Mouse (Mus musculus): Measurements from ENCODE around the gene Vars2. TPM values are rescaled to one million over a fixed set of nuclear protein-coding genes. Genes with fewer than 3 reads are reported as not detected.
A peak's percentile ranks its signal among the peaks of the same experiment; 100 is the strongest.

Vars2 gene
- 14.0 and 18.7 TPM in 2 replicates for polyA plus RNA-seq (2014; fragmentation: Nextera tagmentation; extraction: Ambion mirVana)

- Histone ChIP-seq H3K27me3 (ENCODE audit: control insufficient read depth, insufficient read depth, low read length) (no peaks in the 10 kb centered on the region), H3K9ac (replicated peaks; ENCODE audit: low read depth, low read length) (peak within 1 kb of the TSS; percentile 81), H3K4me1 (ENCODE audit: control insufficient read depth, insufficient read depth, low read length) (peaks cover 8% of the 10 kb centered on the region; the same call in 1 of the 2 replicates), H3K4me2 (replicated peaks; ENCODE audit: low read depth, low read length) (peak within 1 kb of the TSS; percentile 83), H3K27ac (ENCODE audit: low read length) (peak within 1 kb of the TSS; percentile 78), H3K4me3 (ENCODE audit: low read depth, low read length) (peak within 1 kb of the TSS; percentile 69), H3K36me3 (ENCODE audit: control insufficient read depth, insufficient read depth, low read length) (peaks cover 27% of the 10 kb centered on the region), H3K9me3 (ENCODE audit: control insufficient read depth, low read depth, low read length) (no peaks in the 10 kb centered on the region)
- peak; percentile 84 for ATAC-seq (ENCODE audit: insufficient number of reproducible peaks, insufficient read depth, low FRiP score, low read depth)
- WGBS = 0% methylated on average over 61 of the region's 61 CpGs
These were observed at the start of gene Vars2 for GRCm38 (mm10) chr17:35667334-35668065. TSS of gene Vars2 (minus strand) at chr17:35667592.

- Histone ChIP-seq H3K4me1 (ENCODE audit: control insufficient read depth, insufficient read depth, low read length) (peaks cover 10% of the 10 kb centered on the region; the same call in 1 of the 2 replicates), H3K27me3 (ENCODE audit: control insufficient read depth, insufficient read depth, low read length) (no peaks in the 10 kb centered on the region), H3K9me3 (ENCODE audit: control insufficient read depth, low read depth, low read length) (no peaks in the 10 kb centered on the region), H3K36me3 (ENCODE audit: control insufficient read depth, insufficient read depth, low read length) (no peaks in the 10 kb centered on the region), H3K9ac (replicated peaks; ENCODE audit: low read depth, low read length) (no peak overlapping the region), H3K4me3 (ENCODE audit: low read depth, low read length) (no peak overlapping the region), H3K4me2 (replicated peaks; ENCODE audit: low read depth, low read length) (no peak overlapping the region), H3K27ac (ENCODE audit: low read length) (no peak overlapping the region)
- 78% methylated on average over 6 of the region's 6 CpGs for WGBS
- ATAC-seq (ENCODE audit: insufficient number of reproducible peaks, insufficient read depth, low FRiP score, low read depth) = no peak
These were observed 49.7 kb upstream of the Vars2 start for GRCm38 (mm10) chr17:35717080-35717479.

DNA sequence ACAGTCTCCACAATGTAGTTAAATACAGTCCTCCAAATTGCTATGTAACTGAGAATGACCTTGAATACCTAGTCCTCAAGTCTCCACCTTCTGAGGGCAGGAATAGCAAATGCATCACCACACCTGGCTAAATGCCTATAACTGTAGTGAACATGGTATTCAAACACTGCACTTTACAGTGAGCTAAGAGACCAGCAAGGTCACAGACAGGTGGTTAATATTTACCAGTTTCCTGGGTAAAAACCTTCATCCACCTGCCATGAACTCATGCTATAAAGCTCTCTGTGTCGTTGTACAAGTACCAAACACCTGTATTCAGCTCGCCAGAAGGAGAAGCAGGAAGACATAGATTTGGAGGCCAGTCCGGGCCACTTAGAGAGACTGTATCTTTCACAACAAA, 48.7 kb upstream of the Vars2 start:
- no peak for ATAC-seq (ENCODE audit: insufficient number of reproducible peaks, insufficient read depth, low FRiP score, low read depth)
- 80% methylated on average over 3 of the region's 3 CpGs for WGBS
- Histone ChIP-seq H3K27ac (ENCODE audit: low read length) (no peak overlapping the region), H3K9ac (replicated peaks; ENCODE audit: low read depth, low read length) (no peak overlapping the region), H3K4me3 (ENCODE audit: low read depth, low read length) (no peak overlapping the region), H3K36me3 (ENCODE audit: control insufficient read depth, insufficient read depth, low read length) (no peaks in the 10 kb centered on the region), H3K4me1 (ENCODE audit: control insufficient read depth, insufficient read depth, low read length) (peaks cover 7% of the 10 kb centered on the region; the same call in 1 of the 2 replicates), H3K9me3 (ENCODE audit: control insufficient read depth, low read depth, low read length) (no peaks in the 10 kb centered on the region), H3K27me3 (ENCODE audit: control insufficient read depth, insufficient read depth, low read length) (no peaks in the 10 kb centered on the region), H3K4me2 (replicated peaks; ENCODE audit: low read depth, low read length) (no peak overlapping the region)

GRCm38 (mm10) chr17:35710705-35711347, 43.4 kb upstream of the Vars2 start:
- ATAC-seq (ENCODE audit: insufficient number of reproducible peaks, insufficient read depth, low FRiP score, low read depth) = peak; percentile 42; the same call in 1 of the 2 replicates
- peaks cover 13% of the 10 kb centered on the region for H3K4me1 ChIP-seq (ENCODE audit: control insufficient read depth, insufficient read depth, low read length)
- H3K27me3 ChIP-seq (ENCODE audit: control insufficient read depth, insufficient read depth, low read length) = no peaks in the 10 kb centered on the region
- H3K4me3 ChIP-seq (ENCODE audit: low read depth, low read length) = no peak overlapping the region
- H3K36me3 ChIP-seq (ENCODE audit: control insufficient read depth, insufficient read depth, low read length) = no peaks in the 10 kb centered on the region
- H3K9me3 ChIP-seq (ENCODE audit: control insufficient read depth, low read depth, low read length) = no peaks in the 10 kb centered on the region
- H3K27ac ChIP-seq (ENCODE audit: low read length) = peak overlapping the region; percentile 55; the same call in 1 of the 2 replicates
- H3K4me2 ChIP-seq (replicated peaks; ENCODE audit: low read depth, low read length) = no peak overlapping the region
- WGBS = 33% methylated on average over 8 of the region's 8 CpGs
- H3K9ac ChIP-seq (replicated peaks; ENCODE audit: low read depth, low read length) = no peak overlapping the region

- Histone ChIP-seq H3K9me3 (ENCODE audit: control insufficient read depth, low read depth, low read length) (no peaks in the 10 kb centered on the region), H3K9ac (replicated peaks; ENCODE audit: low read depth, low read length) (no peak overlapping the region), H3K4me1 (ENCODE audit: control insufficient read depth, insufficient read depth, low read length) (peaks cover 13% of the 10 kb centered on the region), H3K4me3 (ENCODE audit: low read depth, low read length) (no peak overlapping the region), H3K27me3 (ENCODE audit: control insufficient read depth, insufficient read depth, low read length) (no peaks in the 10 kb centered on the region), H3K36me3 (ENCODE audit: control insufficient read depth, insufficient read depth, low read length) (no peaks in the 10 kb centered on the region), H3K27ac (ENCODE audit: low read length) (no peak overlapping the region), H3K4me2 (replicated peaks; ENCODE audit: low read depth, low read length) (no peak overlapping the region)
- WGBS = 61% methylated on average over 2 of the region's 2 CpGs
- ATAC-seq (ENCODE audit: insufficient number of reproducible peaks, insufficient read depth, low FRiP score, low read depth) = no peak
These were observed 41.2 kb upstream of the Vars2 start for GRCm38 (mm10) chr17:35708611-35709010.

DNA sequence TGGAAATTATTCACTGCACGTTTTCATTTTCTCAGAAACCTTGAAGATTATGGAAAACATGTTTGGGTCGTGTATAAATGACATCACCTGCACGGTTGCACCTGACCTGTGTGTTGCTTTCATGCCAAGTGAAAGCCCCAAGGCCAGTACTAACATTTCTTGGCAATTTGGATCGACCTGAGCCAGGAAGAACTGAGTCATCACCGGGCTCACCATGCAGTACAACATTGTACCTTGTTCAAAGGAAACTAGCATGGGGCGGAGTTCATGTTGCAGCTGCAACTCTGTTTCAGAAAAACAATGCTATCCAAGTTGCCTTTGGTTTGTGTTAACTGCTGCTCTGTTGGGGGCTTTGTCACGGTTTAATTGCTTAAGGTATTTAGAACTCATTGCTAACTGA, 40.5 kb upstream of the Vars2 start:
- Histone ChIP-seq H3K9ac (replicated peaks; ENCODE audit: low read depth, low read length) (no peak overlapping the region), H3K4me3 (ENCODE audit: low read depth, low read length) (no peak overlapping the region), H3K36me3 (ENCODE audit: control insufficient read depth, insufficient read depth, low read length) (no peaks in the 10 kb centered on the region), H3K27me3 (ENCODE audit: control insufficient read depth, insufficient read depth, low read length) (no peaks in the 10 kb centered on the region), H3K4me1 (ENCODE audit: control insufficient read depth, insufficient read depth, low read length) (peaks cover 15% of the 10 kb centered on the region), H3K9me3 (ENCODE audit: control insufficient read depth, low read depth, low read length) (no peaks in the 10 kb centered on the region), H3K4me2 (replicated peaks; ENCODE audit: low read depth, low read length) (no peak overlapping the region), H3K27ac (ENCODE audit: low read length) (no peak overlapping the region)
- no peak for ATAC-seq (ENCODE audit: insufficient number of reproducible peaks, insufficient read depth, low FRiP score, low read depth)
- 69% methylated on average over 7 of the region's 7 CpGs for WGBS

- Histone ChIP-seq H3K36me3 (ENCODE audit: control insufficient read depth, insufficient read depth, low read length) (no peaks in the 10 kb centered on the region), H3K4me1 (ENCODE audit: control insufficient read depth, insufficient read depth, low read length) (peaks cover 16% of the 10 kb centered on the region), H3K4me2 (replicated peaks; ENCODE audit: low read depth, low read length) (no peak overlapping the region), H3K9ac (replicated peaks; ENCODE audit: low read depth, low read length) (no peak overlapping the region), H3K9me3 (ENCODE audit: control insufficient read depth, low read depth, low read length) (no peaks in the 10 kb centered on the region), H3K4me3 (ENCODE audit: low read depth, low read length) (no peak overlapping the region), H3K27me3 (ENCODE audit: control insufficient read depth, insufficient read depth, low read length) (no peaks in the 10 kb centered on the region), H3K27ac (ENCODE audit: low read length) (peak overlapping the region; percentile 95; the same call in 1 of the 2 replicates)
- WGBS = 27% methylated on average over 4 of the region's 4 CpGs
- no peak for ATAC-seq (ENCODE audit: insufficient number of reproducible peaks, insufficient read depth, low FRiP score, low read depth)
These were observed 38.4 kb upstream of the Vars2 start for GRCm38 (mm10) chr17:35705836-35706235.

- ATAC-seq (ENCODE audit: insufficient number of reproducible peaks, insufficient read depth, low FRiP score, low read depth) = peak; percentile 39; the same call in 1 of the 2 replicates
- peaks cover 13% of the 10 kb centered on the region for H3K4me1 ChIP-seq (ENCODE audit: control insufficient read depth, insufficient read depth, low read length)
- H3K4me2 ChIP-seq (replicated peaks; ENCODE audit: low read depth, low read length) = peak within 1 kb of the TSS; percentile 64
- H3K4me3 ChIP-seq (ENCODE audit: low read depth, low read length) = peak within 1 kb of the TSS; percentile 30
- H3K36me3 ChIP-seq (ENCODE audit: control insufficient read depth, insufficient read depth, low read length) = no peaks in the 10 kb centered on the region
- no peaks in the 10 kb centered on the region for H3K9me3 ChIP-seq (ENCODE audit: control insufficient read depth, low read depth, low read length)
- WGBS = 7% methylated on average over 19 of the region's 19 CpGs
- peak within 1 kb of the TSS; percentile 31; the same call in 1 of the 2 replicates for H3K9ac ChIP-seq (replicated peaks; ENCODE audit: low read depth, low read length)
- H3K27me3 ChIP-seq (ENCODE audit: control insufficient read depth, insufficient read depth, low read length) = no peaks in the 10 kb centered on the region
- peak within 1 kb of the TSS; percentile 95 for H3K27ac ChIP-seq (ENCODE audit: low read length)
These were observed 37.5 kb upstream of the Vars2 start, which contains the start of gene Ddr1 for GRCm38 (mm10) chr17:35704621-35705464. TSS of gene Ddr1 (minus strand) at chr17:35704621.
